Mouse (Mus musculus): ENCODE data around the gene Btbd11.

GRCm38 (mm10) chr10:85387219-85388070, 831 bp downstream of the Btbd11 start:
- TF ChIP-seq POLR2A (IDR thresholded peaks at IDR 0.05; ENCODE audit: extremely low read depth, insufficient read depth, low read length) = no peak
- no peak for TF ChIP-seq CTCF (IDR thresholded peaks at IDR 0.05; ENCODE audit: low read depth, low read length)

Measured in liver, adult 2 months (tissue).